Mouse (Mus musculus) liver, adult (tissue): ENCODE measurements around the gene Snx27.

Source experiments
- GATA4 ChIP-seq: IDR thresholded peaks from 2 replicates; pipeline ENCODE4 v1.6.1; 2014; ENCODE audit warnings: mild to moderate bottlenecking, low read length; ENCODE audit not compliant: insufficient replicate concordance

Snx27 gene

DNA sequence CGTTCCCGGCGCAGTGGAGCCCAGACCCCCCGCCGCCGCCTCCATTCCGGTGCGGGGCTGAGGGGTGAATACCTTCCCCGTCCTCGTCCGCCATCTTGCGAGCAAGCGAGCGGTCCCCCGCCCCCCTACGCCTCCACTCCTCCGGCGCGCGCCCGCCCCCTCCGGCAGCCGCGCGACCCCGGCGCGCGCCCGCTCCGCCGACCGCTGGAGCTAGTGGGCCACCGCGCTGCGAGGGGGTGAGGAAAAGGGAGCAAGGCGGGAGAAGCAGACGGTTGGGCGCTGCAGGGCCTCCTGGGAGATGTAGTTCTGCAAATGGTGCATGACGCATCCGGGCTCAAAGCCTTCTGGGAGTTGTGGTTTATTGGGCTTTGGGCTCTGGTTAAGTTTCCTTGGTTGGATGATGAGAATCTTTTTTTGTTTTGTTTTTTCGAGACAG, at the start of gene Snx27:
TSS of gene Snx27 (minus strand) at position 261 of the 436 bp plus-strand sequence.
- no peak for TF ChIP-seq GATA4

DNA sequence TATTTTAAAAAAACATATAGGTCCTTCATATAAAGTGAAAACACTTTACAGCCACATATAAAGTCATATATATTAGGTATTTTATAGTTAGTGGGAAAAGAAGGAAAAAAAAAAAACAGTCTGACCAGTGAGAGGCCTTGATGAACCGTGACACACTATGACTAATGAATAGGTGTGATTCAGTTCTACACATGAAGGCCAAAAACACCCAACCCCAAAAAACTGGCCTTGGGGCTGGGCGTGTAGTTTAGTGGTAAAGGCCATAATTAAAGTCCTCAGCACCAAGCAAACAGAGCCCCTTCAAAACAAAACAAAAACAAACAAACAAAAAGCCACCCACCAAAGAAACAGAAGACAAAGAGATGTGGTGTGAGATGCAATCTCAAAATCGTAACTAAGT, 47.4 kb upstream of the Snx27 start:
- TF ChIP-seq GATA4: no peak

GRCm38 (mm10) chr3:94628712-94629111, 46.2 kb upstream of the Snx27 start:
- TF ChIP-seq GATA4: no peak

GRCm38 (mm10) chr3:94624281-94624680, 41.8 kb upstream of the Snx27 start:
- TF ChIP-seq GATA4: no peak

DNA sequence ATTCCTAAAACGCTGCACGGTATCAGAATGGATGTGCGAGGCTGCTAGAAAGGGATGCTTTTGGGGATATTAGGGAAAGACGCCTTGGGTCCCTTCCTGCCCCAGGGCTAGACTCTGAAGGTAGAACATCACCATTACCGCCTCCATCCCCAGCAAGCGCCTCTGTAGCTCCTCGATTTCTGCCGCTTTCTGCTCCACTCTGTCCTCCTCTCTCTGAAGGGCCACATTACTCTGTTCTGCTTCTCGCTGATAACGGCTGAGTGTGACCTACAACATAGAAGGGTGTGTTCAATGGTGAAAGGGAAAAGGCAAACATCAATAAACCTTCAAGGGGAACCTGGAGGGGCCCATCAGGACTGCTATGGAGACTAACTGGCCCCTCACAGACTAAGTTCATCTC, 40.0 kb upstream of the Snx27 start:
- no peak for TF ChIP-seq GATA4

DNA sequence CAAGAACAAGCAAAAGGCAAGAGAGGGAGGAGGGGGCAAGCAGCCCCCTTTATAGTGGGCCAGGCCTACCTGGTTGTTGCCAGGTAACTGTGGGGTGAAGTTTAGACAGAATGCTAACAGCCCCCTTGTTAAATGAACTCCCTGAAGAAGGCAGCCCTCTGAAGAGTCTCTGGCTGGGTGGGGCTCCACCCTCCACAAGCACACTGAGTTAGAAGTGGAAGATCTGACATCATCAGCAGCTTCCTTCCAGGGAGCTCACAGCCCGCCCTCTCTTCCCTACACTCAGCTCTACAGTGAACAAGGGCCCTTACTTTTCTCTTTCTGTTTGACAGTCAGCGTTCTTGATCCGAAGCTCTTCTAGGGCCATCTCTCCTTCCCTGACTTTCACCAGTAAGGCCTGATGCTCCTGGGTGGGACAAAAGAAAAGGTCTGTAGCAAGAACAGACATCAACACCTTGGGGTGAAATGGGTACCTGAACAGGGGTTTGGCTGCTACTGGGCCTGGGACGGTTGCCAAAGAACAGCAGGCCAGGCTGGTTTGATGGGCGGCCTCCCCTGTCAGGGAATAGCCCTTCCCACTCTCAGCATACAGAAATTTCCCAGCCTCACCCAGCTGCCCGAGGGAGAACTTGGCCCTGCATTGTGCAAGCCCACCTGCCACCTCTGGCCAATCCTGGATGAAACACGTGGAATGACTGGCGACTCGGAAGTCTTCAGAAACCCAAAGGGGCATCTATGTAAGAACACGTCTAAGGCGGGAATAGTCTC, 39.4 kb upstream of the Snx27 start:
- no peak for TF ChIP-seq GATA4

- no peak for TF ChIP-seq GATA4
Observed at GRCm38 (mm10) chr3:94616717-94617116, 34.2 kb upstream of the Snx27 start.

- TF ChIP-seq GATA4: no peak
Observed at GRCm38 (mm10) chr3:94613258-94613878, 30.9 kb upstream of the Snx27 start.

DNA sequence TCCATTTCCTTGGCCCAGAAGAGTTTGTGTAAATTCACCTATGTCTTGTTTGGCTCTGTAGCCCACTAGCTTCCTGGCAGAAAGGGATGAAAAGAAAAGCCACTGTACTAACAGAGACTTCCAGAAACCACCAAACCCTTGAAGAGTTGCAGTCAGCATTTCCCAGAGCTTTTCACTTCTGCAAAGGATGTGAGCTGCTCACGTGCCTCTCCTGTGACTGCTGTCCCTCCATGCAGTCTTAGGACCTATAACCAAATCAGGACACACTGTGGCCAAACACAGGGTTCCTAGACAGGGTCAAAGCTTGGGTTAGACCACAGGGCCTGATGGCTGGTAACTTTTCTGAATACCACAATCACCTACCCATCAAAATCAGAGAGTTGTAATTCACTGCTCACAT, 29.8 kb upstream of the Snx27 start:
- no peak for TF ChIP-seq GATA4

GRCm38 (mm10) chr3:94611834-94612233, 29.3 kb upstream of the Snx27 start:
- TF ChIP-seq GATA4: no peak

DNA sequence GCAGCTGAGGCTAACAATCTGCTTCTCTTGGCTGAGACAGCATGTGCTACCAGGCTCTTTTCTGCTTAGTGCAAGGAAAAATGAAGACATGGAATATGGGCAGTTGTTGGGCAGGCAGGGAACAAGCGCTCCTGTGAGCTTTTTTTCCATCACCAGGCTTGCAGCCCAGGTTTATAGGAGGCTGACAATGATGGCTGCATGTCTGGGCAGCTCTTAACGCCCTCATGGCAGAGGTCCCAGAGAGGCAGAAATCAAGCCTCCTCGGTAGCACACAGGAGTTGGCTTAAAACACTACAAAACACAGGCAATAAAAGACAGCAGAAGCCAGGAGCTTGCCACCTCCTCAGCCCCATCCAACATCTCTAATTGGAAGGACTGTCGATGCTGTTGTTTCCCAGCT, 28.8 kb upstream of the Snx27 start:
- TF ChIP-seq GATA4: no peak

GRCm38 (mm10) chr3:94610581-94610980, 28.1 kb upstream of the Snx27 start:
- no peak for TF ChIP-seq GATA4

- no peak for TF ChIP-seq GATA4
Observed at GRCm38 (mm10) chr3:94609621-94610020, 27.1 kb upstream of the Snx27 start.

DNA sequence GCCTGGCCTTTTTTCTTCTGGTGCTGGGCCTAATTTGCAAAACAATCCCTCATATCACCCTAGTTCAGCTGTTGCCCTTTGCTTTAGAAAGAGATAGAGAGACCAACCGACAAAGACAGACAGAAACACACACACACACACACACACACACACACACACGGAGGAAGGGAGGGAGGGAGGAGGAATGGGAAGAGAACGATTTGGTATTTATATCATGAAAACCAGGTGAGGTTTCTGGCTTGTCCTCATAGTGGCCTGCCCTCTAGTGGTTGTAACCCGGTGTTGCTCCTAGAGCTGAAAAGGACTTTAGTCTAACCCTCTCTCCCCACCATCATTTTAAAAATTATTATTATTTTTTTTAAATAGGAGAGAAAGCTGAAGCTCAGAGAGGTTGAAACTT, 19.4 kb upstream of the Snx27 start:
- no peak for TF ChIP-seq GATA4

GRCm38 (mm10) chr3:94597224-94597779, 14.8 kb upstream of the Snx27 start:
- TF ChIP-seq GATA4: no peak

GRCm38 (mm10) chr3:94595871-94596287, 13.4 kb upstream of the Snx27 start:
- no peak for TF ChIP-seq GATA4
